Mouse (Mus musculus) mouse trophoblast stem cell (cell line): ENCODE measurements around the gene Cnmd.

ENCODE experiments used
- in situ Hi-C, 2 experiments: fragments of 300-500 bp; cut with MseI, MboI; formaldehyde crosslinking; loops; 2 replicates in 1 of 2; 3 replicates in 1 of 2; pipeline ENCODE4 v1.15.1; 2025

Gene Cnmd

DNA sequence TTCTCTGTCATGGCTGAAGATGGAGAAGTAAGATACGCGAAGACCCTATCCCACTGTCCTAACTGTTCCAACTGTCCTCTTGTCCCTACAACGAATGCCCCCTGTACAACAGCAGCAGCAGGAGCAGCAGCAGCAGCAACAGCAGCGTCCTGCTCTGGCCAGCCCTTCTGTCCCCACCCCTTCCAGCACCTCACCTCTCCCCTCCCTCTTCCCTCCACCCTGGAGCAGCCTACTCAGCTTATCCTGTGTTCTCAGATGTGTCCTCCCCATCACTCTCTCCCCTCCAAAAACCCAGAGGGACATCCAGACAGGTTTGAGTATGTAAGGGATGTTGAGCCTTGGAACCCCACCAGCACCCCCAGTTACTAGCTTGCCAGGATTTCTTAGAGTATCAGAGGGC lies at the start of gene Cnmd:
Gene Cnmd, minus strand, starts transcription at position 170 of the 400 bp plus-strand sequence.
- in situ Hi-C loops = no loop called here

DNA sequence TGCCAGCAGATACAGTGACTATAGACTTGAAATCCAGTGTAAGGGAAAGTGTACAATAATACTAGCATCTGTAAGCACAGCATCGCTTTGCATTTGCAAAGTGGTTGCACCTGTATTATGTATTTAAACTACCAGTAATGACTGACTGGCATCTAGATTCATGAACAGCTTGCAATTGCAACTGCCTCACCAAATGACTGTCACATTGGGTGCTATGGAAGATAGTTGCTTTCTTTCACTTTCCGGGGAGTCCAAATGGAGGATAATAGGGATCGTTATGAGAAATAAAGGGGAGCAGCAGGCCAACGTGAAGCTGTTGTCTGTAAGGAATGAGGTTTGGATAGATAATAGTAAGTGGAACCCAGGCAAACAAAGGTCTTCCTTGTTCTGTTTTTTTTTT lies 49.3 kb upstream of the Cnmd start:
- in situ Hi-C loops = no loop called here

DNA sequence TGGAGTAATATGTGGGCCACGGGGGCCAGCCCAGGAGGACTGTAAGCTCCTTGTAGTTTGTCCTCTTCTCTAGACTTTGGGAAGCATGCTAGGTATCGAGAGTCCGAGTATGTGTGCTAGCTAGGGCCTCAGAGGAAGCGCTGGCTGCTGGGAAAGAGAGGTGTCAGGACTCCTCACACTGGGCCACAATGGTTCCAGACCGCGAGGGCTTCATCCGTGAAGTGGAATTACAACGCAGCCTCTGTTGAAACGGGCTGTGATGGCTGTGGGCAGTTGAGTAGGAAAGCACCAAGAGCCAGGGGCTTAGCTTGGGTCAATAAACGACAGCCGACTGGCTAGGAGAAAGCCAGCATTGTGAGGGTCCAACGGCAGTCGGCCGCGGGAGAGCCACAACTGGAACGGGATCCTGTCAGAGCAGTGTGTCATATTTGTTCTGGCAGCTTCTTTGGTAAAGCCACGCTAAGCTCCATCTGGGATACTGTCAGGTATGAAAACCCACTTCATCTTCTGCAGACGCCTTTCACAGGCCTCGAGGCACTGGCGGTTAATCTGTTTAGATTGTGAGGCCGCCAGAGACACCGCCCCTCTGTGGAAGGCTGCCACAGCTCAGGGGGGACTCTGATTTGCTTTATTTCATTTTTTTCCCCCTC lies 41.7 kb upstream of the Cnmd start:
- in situ Hi-C loops = no loop called here

DNA sequence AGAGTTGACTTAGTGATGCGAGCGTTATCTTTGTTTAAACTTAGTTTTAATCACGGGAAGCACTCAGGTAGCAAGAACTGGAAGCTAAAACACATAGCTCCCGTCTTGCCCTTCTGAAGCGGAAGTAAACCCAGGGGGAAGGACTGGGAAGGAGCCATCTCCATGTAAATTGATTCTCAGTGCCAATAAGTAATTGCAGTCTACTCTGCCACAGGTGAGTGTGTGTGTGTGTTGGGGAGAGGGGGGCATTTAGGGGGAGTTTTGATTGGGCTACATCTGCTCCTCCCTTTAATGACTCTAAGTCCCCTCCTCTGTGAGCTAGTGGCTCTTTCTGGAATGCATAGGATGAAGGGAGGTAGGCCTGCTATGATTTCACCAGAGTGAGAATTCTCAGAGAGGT lies 39.6 kb upstream of the Cnmd start:
- in situ Hi-C loops = no loop called here

DNA sequence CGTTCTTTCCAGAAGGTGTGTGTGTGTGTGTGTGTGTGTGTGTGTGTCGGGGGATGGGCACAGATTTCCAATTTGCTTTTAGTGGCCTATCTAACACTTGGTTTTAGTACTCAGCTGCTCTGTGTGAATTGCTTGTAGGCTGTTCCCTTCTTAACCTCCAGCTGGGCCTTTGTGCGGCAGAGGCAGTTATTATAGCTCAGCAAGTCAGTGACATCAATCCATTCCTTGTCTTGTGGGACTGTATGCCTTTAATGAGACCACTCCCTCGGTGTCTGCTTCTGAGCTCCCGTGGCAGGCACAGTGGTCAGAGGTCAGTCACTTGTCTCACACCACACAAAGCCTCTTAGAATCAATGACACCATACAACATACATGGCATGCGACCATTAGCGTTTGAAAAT lies 39.1 kb upstream of the Cnmd start:
- in situ Hi-C loops = no loop called here

DNA sequence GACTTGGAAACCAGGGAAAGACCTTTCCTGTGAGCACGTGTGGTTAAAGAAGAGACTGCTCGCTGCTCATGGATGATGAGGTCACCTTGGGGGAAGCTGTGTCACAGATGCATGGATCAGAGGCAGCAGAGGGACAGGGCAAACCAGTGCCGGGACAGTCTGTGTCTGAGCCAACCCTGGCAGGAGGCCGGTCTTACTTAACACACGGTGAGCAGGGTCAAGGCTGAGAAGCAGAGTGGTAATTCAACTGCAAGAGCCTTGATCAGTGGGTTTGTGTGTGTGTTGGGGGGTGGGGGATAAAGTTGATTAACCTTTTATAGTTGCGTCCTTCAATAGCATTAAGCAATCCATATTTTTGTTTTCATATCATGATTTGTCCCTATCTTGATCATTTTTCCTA lies 37.4 kb upstream of the Cnmd start:
- in situ Hi-C loops = no loop called here

DNA sequence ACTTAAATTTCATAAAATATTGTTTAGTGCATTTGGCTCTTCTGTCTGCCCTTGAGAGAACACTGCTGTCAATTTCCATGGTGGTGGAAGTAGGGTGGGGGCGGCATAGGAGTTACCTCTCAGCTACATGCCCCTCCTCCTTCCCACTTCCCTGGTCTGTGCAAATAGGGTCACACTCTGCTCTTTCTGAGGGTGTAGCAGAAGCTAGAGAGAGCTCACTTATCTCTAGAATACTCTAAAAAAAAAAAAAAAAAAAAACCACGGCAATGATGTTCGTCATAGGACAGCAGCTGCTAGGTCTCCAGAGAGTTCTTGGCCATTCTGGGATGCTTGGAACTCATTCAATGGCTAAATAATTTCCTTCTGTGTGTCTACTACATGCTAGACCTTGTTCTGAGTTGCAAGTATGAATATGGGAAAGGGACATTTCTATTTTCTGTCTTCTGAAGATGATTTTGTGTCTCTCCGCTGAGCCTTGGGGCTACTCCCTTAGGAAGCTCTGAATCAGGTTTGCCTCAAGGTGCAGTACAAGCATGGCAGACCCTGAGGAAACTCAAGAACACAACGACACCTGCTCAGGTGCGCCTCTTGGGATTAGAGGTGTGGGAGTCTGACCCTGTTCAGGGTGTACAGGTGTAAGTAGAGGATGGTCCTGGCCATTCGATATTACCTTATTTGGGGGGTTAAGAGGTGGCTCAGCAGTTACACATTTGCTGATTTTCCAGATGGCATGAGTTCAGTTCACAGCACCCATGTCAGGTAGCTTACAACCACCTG lies 28.3 kb upstream of the Cnmd start:
- in situ Hi-C loops = no loop called here

DNA sequence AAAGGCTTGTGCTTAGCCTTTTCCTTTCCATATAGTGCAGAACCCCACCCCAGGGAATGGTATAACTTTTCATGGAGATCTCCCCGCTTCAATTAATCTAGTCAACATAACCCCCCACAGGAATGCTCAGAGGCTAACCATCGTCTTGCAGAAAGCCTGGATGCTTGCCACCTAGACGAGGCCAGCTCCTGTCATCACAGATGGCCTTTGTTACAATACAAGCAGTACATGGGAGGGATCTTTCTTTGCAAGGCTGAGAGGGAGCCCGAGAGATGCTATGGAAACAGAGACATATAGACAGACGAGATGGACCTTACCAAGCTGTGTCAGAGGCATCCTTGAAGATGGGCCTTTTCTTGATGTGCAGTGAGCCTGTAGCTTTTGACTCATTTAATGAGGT lies 18.7 kb upstream of the Cnmd start:
- in situ Hi-C loops = no loop called here

DNA sequence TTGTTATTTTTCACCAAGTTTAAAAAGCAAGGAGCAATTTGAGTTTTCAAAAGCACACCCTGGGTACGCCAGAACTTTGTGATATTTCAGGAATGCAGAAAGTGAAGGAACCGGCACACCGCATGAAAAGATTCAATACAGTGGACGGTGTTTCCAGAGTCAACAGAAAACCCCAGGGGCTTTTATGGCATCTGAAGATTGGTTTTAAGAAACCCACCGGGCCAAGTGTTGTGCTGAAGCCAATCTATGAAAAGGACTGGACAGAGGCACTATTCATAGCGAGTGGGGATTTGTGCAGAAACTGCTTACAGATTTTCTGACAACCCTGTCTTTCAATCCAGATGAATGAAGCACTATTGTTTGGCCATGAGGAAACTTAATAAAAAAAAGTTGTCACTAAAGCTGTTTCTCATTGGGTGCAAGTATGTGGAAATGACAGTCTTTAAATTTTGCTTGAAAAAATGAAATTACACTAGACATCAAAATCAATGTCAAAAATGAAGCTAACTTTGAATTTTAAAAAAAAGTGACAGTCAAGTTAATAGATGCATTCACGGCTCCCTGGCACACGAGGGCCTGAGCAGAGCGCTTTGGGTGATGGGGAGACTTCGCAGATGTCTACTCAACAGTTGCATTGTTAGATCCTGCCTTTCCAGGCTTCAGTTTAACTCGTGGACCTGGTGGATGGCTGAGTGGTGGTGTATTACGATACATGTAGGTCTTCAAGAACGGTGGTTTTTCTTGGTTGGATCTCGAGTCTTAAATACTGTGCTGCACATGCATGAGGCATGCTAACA lies 16.1 kb upstream of the Cnmd start:
- in situ Hi-C loops = no loop called here

DNA sequence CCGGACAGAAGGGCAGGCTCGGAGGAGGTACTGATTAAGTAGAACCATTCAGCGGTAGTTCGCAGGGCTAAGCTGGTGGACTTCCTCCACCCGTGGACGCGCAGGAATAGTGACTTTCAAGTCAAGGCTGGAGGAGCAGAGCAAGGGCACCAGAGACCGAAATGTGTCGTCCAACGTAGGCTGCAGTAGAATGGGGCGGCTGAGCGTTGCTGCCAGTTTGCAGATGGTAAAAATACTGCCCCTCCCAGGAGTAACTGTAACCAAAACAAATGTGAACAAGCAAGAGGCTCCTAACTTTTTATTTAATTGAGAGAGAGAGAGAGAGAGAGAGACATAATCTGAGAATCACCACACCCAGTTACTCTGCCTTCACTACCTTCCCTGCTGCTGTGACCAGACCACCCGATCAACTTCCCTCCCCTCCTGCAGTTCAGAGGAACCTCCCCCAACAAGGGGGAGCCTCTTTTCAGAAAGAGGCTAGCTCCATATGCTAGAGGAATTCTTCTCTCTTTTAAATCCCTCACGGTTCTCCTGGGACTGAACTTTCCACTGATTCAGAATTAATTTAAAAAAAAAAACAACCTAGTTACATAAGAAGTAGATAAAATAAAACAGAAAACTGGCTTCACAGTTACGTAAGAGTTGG lies 15.3 kb upstream of the Cnmd start:
- in situ Hi-C loops = no loop called here

DNA sequence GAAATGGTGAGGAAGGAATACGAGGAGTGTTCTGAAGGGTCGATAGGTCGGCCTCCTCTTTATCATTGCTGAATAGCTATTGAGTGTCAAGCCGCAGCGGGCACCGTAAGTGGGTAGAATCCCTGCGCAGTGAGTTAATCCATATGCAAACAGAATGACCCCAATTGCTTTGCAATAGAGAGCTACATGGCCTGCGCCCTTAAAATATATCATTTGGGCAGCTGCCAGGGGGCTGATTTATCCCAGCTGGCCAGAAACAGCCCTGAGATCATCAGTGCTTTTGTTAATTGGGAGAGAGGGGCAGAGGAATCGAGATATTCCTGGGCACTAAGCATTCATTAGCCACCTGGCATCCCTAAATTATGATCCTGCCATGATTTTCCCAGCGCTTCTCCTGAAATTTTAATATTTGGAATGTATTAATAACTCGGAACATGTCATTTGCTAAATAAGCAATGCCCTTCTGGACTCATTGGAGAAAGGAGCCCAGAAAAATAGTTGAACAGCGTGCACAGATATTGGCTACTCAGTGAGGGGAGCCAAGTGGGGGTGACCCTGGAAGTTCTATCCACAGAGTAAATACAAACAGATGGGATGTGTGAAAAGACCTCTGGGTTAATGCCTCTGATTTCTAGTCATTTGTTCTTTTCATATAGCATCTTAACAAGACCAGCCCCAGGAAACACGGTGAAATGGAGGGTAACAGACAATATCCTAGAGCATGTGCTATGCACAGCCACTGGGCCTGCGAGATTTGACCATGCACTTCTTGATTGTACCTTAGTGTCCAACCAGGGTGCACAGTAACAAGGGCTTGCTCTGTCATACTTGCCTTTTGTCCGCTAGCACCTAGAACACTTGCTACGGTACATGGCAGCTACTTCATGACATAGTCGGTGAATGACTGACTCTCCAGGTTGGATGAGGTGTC lies 11.4 kb upstream of the Cnmd start:
- in situ Hi-C loops = no loop called here

DNA sequence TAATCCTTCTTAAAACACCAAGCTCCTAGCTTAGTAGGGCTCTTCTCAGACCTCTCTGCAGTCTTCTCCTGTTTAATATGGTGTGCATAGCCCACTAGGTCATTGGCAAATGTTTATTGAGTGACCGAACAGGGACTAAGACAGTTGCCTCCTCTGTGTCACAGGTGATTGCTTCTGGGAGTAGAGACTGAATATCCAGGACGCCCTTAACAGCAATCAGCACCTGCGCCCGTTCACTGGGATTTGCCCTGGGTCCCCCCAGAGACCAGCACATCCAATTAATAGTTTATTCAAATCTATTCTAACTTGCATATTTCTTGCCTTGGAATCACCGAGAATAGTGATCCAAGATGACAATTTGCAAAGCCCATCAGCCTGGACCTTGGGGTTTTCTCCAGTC lies 10.6 kb upstream of the Cnmd start:
- in situ Hi-C loops = no loop called here

DNA sequence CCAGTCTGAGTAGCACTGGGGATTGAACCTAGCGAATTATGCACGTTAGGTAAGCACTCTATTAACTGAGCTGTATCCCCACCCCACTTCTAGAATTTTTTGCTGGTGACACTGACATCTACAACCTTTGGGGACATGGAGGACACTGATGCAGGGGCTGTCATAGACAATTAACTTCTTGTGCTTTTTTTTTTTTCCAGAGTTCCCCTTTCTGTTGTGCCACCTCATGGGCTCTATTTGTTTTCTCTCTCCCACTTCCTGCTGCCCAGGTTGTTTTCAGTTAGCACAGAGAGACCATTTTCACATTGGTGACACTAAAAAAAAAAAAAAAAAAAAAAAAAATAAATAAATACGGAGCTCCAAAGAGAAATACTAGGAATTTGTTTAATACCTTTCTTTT lies 9.0 kb upstream of the Cnmd start:
- in situ Hi-C loops = no loop called here

DNA sequence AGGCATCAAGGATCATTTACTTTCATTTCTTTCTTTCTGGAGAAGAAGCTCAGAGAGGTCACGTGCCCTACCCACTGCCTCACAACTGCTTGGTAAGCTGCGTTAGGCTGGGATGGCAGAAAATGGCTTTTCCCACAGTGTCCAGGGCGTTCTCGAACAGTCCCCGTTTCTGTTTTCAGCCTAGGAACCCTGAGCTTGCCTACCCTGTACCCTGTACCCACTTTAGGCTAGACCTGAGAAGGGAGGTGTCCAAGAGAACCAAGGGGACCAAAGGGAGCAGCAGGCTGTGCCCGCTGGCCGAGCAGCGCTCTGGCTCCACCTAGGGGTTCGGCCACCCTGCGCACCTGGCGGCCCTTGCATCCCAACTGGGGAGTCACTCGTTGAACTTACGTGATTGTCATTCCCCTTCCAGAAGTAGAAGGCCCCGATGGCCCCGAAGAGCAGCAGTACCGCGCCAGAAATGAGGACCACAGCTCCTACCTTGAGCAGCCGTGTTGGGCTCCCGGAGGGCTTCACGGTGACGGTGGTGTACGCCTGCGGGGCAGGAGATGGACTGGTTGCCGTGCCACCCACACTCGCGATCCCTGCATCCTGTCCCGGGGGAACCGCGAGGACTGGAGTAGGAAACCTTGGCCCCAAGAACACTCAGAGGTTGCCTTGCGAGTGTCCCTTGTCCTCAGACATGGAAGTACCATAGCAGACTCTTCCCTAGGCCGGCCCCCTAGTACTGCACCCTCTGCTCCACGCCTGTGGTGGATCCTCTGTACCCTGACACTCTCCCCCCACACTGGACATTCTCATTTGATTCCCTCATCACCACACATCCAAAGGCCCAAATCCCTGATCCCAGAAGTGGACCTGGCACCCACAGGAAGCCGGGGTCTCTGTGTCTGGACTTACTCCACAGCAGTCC lies 709 bp downstream of the Cnmd start:
- in situ Hi-C loops = no loop called here

DNA sequence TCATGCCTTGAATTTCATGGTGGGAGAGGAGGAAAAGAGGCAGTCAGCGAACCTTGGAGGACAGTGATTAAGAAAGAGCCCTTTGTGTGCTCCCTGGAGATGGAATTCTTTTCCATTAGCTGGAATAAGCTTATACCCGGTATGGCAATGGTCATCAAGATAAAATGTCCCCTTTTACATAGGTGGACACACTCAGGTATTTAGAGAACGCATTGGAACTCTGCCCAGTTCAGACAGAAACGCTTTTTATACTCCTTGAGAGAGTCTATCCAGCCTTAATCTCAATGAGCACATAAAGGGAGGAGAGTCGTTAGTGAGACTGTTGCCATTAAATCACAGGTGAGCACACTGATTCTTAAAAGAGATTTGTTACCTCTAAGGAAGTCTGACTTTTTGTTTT lies 1.5 kb downstream of the Cnmd start:
- in situ Hi-C loops = no loop called here

DNA sequence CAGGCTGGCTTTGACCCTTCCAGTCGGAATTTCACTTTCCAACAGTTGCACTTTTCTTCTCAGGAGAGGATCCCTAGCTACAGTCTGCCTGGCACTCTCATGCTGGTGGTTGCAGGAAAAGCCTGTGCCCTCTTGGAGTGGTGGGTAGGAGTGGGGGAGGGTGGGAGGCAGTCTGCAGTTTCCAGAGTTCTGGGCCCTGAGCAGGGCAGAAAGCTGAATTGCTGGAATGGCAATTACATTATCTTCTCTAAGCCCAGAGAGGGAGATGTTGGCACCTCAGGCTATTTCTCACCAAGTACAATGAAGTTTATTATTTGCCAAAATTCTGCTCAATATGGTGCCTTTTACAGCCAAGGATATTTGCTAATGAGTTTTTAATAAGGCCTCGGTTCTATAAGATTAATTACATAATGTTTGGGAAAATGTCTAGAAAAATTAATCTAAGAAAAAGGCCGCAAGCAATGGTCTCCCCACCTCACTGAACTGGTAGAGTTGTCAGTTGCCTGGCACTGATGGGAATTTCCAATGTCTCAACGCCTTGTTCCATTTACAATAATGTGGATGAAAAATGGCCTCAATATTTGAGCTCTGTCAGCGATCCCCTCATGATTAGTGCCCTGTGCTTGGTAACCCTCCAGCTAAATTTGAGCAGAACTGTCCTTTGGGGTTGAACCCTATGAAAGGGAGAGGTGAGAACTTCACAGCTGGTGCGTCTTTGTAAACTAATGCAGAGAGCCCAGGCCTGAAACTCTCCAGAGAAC lies 3.0 kb downstream of the Cnmd start:
- in situ Hi-C loops = no loop called here

DNA sequence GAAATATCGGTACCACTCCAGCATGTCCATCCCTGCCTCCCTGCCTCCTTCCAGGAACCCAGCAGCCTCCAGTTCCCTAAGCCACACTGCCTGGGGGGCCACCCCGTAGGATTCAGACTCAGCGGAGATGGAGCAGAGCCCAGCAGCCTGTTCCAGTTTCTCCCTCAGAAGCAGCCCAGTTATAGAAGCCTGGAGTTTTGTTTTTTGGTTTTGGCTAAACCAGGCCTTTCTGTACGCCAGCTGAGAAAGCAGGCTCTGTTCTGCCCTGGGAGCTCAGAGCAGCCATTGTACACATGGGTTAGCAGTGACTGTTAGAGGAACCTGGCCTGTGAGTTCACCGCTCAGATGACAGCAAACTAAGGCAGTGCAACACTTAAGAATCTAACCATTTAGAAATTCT lies 3.7 kb downstream of the Cnmd start:
- in situ Hi-C loops = no loop called here

DNA sequence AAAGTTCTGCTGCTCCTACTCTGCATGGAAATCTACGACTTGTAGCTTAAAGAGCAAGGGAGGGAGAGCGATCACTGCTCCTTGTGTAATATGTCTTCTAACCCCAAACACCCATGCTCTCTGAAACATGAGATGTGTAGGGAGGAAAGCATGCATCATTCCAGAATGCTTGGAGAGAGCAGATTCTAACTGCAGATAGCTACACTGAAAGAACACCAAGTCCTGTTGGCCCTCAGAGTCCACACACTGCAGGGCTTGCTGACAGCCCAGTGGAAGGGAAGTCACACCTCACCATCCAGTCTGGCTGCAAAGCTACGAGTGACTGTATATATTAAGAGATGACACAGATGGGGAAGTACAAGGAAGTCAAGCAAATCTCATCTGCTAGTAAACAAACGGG lies 9.3 kb downstream of the Cnmd start:
- in situ Hi-C loops = no loop called here

DNA sequence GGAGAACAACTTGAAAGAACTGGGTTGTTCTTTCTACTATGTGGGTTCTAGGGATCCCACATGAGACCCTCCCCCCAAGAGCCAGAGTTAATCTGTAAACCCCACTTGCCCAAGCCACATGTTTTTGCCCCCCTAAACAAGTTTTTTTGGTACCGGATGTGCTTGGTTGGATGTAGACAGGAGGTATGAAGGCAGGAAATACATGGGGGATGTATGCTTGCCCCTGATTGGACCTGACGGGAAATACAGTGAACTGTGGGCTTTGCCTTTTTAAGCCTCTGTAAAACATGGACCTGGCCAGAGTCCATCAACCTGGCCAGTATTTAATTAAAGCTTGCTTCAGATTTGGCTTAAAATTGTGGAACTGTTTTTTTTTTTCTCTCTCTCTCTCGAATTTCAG lies 12.3 kb downstream of the Cnmd start:
- in situ Hi-C loops = loop anchor here in 1 of 2 experiments (5.0 kb wide), 1 partner anchor 52 kb away; no protein-coding TSS in a partner anchor
